Mouse (Mus musculus) midbrain, embryonic 14.5 days (tissue): Measurements from ENCODE around the gene Nt5c2. TPM values are rescaled to one million over a fixed set of nuclear protein-coding genes. Genes with fewer than 3 reads are reported as not detected.

Source experiments
- ATAC-seq: fragments of 200-750 bp; cut with Nextera tagmentation; 2 replicates; pipeline ENCODE4 v1.8.0; 2017; ENCODE audit warnings: moderate number of reproducible peaks, moderate library complexity; ENCODE audit not compliant: low FRiP score, low TSS enrichment
- DNase-seq: peaks from one replicate; pipeline ENCODE4 v3.0.0-alpha.2; 2015
- H3K27ac ChIP-seq: fragments of 300-500 bp; sonication (generic); replicated peaks from 2 replicates; pipeline ENCODE4 v1.5.1; 2014; ENCODE audit warnings: mild to moderate bottlenecking, low read depth, low read length, moderate library complexity
- H3K27me3 ChIP-seq: fragments of 300-500 bp; sonication (generic); 2 replicates; pipeline ENCODE4 v1.6.1; 2014; ENCODE audit warnings: low read length, control low read depth, mixed read lengths; ENCODE audit not compliant: control insufficient read depth, insufficient read depth
- H3K36me3 ChIP-seq: fragments of 300-500 bp; sonication (generic); 2 replicates; pipeline ENCODE4 v1.6.1; 2014; ENCODE audit warnings: low read length, control low read depth; ENCODE audit not compliant: control insufficient read depth, insufficient read depth
- H3K4me1 ChIP-seq: fragments of 300-500 bp; sonication (generic); 2 replicates; pipeline ENCODE4 v1.6.1; 2014; ENCODE audit warnings: mild to moderate bottlenecking, antibody characterized with exemption, low read length, control low read depth; ENCODE audit not compliant: control insufficient read depth, insufficient read depth
- H3K4me2 ChIP-seq: fragments of 300-500 bp; sonication (generic); 2 replicates; pipeline ENCODE4 v1.6.1; 2014; ENCODE audit warnings: mild to moderate bottlenecking, low read length, moderate library complexity
- H3K4me3 ChIP-seq: fragments of 300-500 bp; sonication (generic); replicated peaks from 2 replicates; pipeline ENCODE4 v1.5.1; 2014; ENCODE audit warnings: low read depth, low read length
- H3K9ac ChIP-seq: fragments of 300-500 bp; sonication (generic); replicated peaks from 2 replicates; pipeline ENCODE4 v1.6.1; 2014; ENCODE audit warnings: mild to moderate bottlenecking, low read length, moderate library complexity
- H3K9me3 ChIP-seq: fragments of 300-500 bp; sonication (generic); 2 replicates; pipeline ENCODE4 v1.6.1; 2016; ENCODE audit warnings: low read length, control low read depth, mixed read lengths; ENCODE audit not compliant: control insufficient read depth
- WGBS: fragments of 180-500 bp; shearing (Covaris S2); extraction: QIAGEN DNeasy Blood & Tissue Kit; methylation state at CpG from one replicate; pipeline ENCODE4 v1.1.7; 2014; 5-methylcytosine and 5-hydroxymethylcytosine counted together
- polyA plus RNA-seq: library from polyadenylated mRNA; unstranded; fragments of >200 nt; fragmentation: Nextera tagmentation; extraction: Ambion mirVana; gene quantifications from 2 replicates; pipeline ENCODE4 v1.2.1, GENCODE M21; 2014

Nt5c2 gene
- polyA plus RNA-seq, 1 experiment from 2014 or later: 89.9 TPM

DNA sequence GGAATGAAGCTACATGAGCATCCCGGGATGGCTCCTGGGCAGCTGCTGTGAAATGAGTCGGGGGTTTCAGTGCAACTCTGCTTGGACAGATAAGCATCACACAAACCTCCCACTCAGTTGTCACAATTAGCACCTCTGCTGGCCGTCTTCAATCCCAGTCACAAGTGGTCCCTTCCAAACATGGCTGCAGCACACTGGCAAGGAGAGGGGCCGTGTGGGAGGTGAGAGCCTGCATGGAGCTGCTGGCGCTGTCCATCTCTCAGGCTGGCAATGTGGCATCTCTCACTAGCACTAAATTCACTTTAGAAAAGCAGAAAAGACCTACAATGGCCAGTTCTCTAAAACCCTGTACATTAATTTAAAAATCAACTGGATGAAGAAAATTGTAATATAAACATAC lies 116.7 kb downstream of the Nt5c2 start:
- peaks cover 39% of the 10 kb centered on the region for H3K36me3 ChIP-seq
- H3K9me3 ChIP-seq: no peaks in the 10 kb centered on the region; the same call in 1 of the 2 replicates
- DNase-seq: no peak
- ATAC-seq: no peak
- no peak overlapping the region for H3K4me3 ChIP-seq
- no peak overlapping the region for H3K27ac ChIP-seq
- H3K27me3 ChIP-seq: no peaks in the 10 kb centered on the region
- no peak overlapping the region for H3K4me2 ChIP-seq
- 93% methylated on average over 5 of the region's 5 CpGs for WGBS
- H3K9ac ChIP-seq: no peak overlapping the region
- no peaks in the 10 kb centered on the region for H3K4me1 ChIP-seq

- Histone ChIP-seq H3K27me3 (no peaks in the 10 kb centered on the region), H3K4me3 (no peak overlapping the region), H3K27ac (no peak overlapping the region), H3K36me3 (peaks cover 43% of the 10 kb centered on the region), H3K4me1 (no peaks in the 10 kb centered on the region), H3K4me2 (no peak overlapping the region), H3K9me3 (no peaks in the 10 kb centered on the region; the same call in 1 of the 2 replicates), H3K9ac (no peak overlapping the region)
- no peak for DNase-seq
- 89% methylated on average over 3 of the region's 3 CpGs for WGBS
- ATAC-seq: no peak
Observed at GRCm38 (mm10) chr19:46897135-46897534, 117.8 kb downstream of the Nt5c2 start.

- Histone ChIP-seq H3K9me3 (no peaks in the 10 kb centered on the region; the same call in 1 of the 2 replicates), H3K36me3 (peaks cover 76% of the 10 kb centered on the region), H3K9ac (no peak overlapping the region), H3K4me3 (no peak overlapping the region), H3K4me2 (no peak overlapping the region), H3K27me3 (no peaks in the 10 kb centered on the region), H3K4me1 (no peaks in the 10 kb centered on the region), H3K27ac (no peak overlapping the region)
- 92% methylated on average over 7 of the region's 7 CpGs for WGBS
- DNase-seq (no peak), ATAC-seq (no peak)
Observed at GRCm38 (mm10) chr19:46893484-46893883, 121.5 kb downstream of the Nt5c2 start.

- Histone ChIP-seq H3K27ac (no peak overlapping the region), H3K4me3 (no peak overlapping the region), H3K27me3 (no peaks in the 10 kb centered on the region), H3K4me2 (no peak overlapping the region), H3K9ac (no peak overlapping the region), H3K36me3 (peaks cover 75% of the 10 kb centered on the region), H3K4me1 (no peaks in the 10 kb centered on the region), H3K9me3 (no peaks in the 10 kb centered on the region; the same call in 1 of the 2 replicates)
- 97% methylated on average over 3 of the region's 3 CpGs for WGBS
- DNase-seq (no peak), ATAC-seq (no peak)
Observed at GRCm38 (mm10) chr19:46892856-46893255, 122.1 kb downstream of the Nt5c2 start.

DNA sequence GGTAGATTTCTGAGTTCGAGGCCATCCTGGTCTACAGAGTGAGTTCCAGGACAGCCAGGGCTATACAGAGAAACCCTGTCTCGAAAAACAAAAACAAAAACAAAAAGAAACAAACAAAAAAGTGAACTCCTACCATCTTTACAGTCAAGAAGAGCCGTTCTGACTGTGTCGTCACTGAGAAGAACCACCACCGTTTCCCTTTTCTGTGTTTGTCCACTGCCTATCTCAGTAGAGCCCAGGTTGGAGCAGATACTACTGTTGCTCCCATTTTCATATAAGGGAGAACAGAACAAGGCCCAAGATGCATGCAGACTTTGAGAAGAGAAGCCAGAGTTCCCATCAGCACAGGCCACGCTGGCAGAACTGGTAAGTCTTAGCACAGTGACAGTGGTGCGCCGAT lies 124.3 kb downstream of the Nt5c2 start:
- Histone ChIP-seq H3K36me3 (peaks cover 83% of the 10 kb centered on the region), H3K4me2 (no peak overlapping the region), H3K27me3 (no peaks in the 10 kb centered on the region), H3K9me3 (no peaks in the 10 kb centered on the region), H3K9ac (no peak overlapping the region), H3K27ac (no peak overlapping the region), H3K4me1 (no peaks in the 10 kb centered on the region), H3K4me3 (no peak overlapping the region)
- 96% methylated on average over 8 of the region's 8 CpGs for WGBS
- no peak for ATAC-seq
- no peak for DNase-seq

DNA sequence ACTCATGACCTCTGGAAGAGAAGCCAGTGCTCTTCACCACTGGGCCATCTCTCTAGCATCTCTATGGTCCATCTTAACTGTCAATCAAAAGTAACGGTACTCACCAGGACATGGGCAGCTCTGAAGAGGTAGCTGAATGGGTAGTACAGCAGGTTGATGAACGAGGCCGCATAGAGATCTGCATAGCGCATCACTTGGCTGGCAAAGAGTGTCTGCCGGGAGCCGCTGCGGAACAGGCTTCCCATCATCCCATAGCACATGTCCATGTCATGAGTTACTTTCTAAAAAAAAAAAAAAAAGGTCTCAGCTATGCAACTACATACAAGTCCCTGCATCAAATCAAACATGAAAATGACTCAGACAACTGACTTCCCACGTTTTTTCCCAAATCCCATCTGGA lies 125.3 kb downstream of the Nt5c2 start:
- ATAC-seq: no peak
- Histone ChIP-seq H3K9me3 (no peaks in the 10 kb centered on the region), H3K4me3 (no peak overlapping the region), H3K36me3 (peaks cover 88% of the 10 kb centered on the region), H3K4me1 (no peaks in the 10 kb centered on the region), H3K9ac (no peak overlapping the region), H3K4me2 (no peak overlapping the region), H3K27ac (no peak overlapping the region), H3K27me3 (no peaks in the 10 kb centered on the region)
- 95% methylated on average over 8 of the region's 8 CpGs for WGBS
- DNase-seq: no peak

GRCm38 (mm10) chr19:46887811-46888527 lies 127.0 kb downstream of the Nt5c2 start:
- WGBS: 88% methylated on average over 14 of the region's 14 CpGs
- Histone ChIP-seq H3K4me1 (no peaks in the 10 kb centered on the region), H3K9me3 (no peaks in the 10 kb centered on the region), H3K9ac (no peak overlapping the region), H3K4me2 (no peak overlapping the region), H3K27me3 (no peaks in the 10 kb centered on the region), H3K27ac (no peak overlapping the region), H3K4me3 (no peak overlapping the region), H3K36me3 (peaks cover 88% of the 10 kb centered on the region)
- ATAC-seq (no peak), DNase-seq (no peak)

GRCm38 (mm10) chr19:46886826-46887225 lies 128.1 kb downstream of the Nt5c2 start:
- H3K9me3 ChIP-seq: no peaks in the 10 kb centered on the region
- peaks cover 90% of the 10 kb centered on the region for H3K36me3 ChIP-seq
- H3K27ac ChIP-seq: no peak overlapping the region
- no peak overlapping the region for H3K4me2 ChIP-seq
- 91% methylated on average over 7 of the region's 7 CpGs for WGBS
- H3K9ac ChIP-seq: no peak overlapping the region
- no peaks in the 10 kb centered on the region for H3K4me1 ChIP-seq
- no peak for DNase-seq
- ATAC-seq: no peak
- no peaks in the 10 kb centered on the region for H3K27me3 ChIP-seq
- no peak overlapping the region for H3K4me3 ChIP-seq

DNA sequence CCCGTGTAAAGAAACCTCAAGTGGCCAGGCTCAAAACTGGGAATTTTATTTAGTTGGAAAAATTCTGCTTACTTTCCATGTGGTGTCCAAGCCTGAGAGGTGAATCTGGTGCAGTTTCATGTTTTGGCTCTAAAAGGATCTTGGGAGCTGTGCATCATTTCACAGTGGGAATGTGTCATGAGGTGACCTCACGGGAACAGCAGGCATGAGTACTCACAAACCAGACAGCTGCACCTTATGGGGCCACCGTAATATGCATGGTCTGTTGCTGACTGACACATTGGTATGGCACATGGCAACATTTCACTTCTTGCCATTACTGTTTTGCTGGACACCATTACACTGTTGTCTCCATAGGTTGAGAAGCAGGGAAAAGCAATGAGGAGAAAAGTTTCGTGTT lies 129.6 kb downstream of the Nt5c2 start:
- Histone ChIP-seq H3K9me3 (no peaks in the 10 kb centered on the region), H3K27ac (no peak overlapping the region), H3K36me3 (peaks cover 77% of the 10 kb centered on the region), H3K9ac (no peak overlapping the region), H3K4me1 (no peaks in the 10 kb centered on the region), H3K27me3 (no peaks in the 10 kb centered on the region), H3K4me3 (no peak overlapping the region), H3K4me2 (no peak overlapping the region)
- DNase-seq (no peak), ATAC-seq (no peak)
- WGBS: 94% methylated on average over 4 of the region's 4 CpGs
